Mouse (Mus musculus) adipocyte (in vitro differentiated cells): ENCODE measurements at regions not wholly inside any gene's neighbourhood (a gene's known extent, or its start where the extent isn't known, plus 50 kb on each side); places are given as distances from the start of the nearest gene placed in this dataset.
A peak's percentile ranks its signal among the peaks of the same experiment; 100 is the strongest.

ENCODE experiments used
- DNase-seq: peaks from one replicate; pipeline ENCODE4 v3.0.0-alpha.2; 2016; ENCODE audit warnings: low spot score

DNA sequence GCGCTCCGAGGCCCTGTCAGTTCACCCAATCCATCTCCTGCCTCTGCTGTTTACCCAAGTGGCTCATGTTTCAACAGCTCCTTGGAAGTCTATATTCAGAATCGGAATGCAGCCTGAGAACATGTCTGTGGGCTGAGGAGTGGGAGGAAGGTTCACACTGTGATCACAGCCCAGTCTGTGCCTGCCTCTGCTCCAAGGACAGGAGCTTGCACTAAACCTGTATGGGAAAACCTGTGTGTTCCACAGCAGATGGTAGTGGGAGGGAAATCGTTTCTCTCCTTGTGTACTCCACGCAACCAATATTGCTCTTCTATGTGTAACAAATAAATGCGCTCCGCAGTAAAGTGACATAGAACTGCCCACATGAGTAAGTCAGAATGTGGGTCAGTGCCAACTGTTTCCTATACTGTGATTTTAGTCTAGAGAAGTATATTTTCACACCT is 514.0 kb upstream of the Epha7 start:
- no peak for DNase-seq

- DNase-seq, result no peak
Measured at GRCm38 (mm10) chr4:28300018-28300440, 512.9 kb upstream of the Epha7 start.

- DNase-seq, result no peak
Measured at GRCm38 (mm10) chr4:28301686-28302085, 511.2 kb upstream of the Epha7 start.

- no peak for DNase-seq
Measured at GRCm38 (mm10) chr4:28331036-28331435, 481.9 kb upstream of the Epha7 start.

- no peak for DNase-seq
Measured at GRCm38 (mm10) chr4:28364566-28364965, 448.4 kb upstream of the Epha7 start.

GRCm38 (mm10) chr4:28377087-28377486 is 435.8 kb upstream of the Epha7 start:
- no peak for DNase-seq

- DNase-seq, result no peak
Measured at GRCm38 (mm10) chr4:28378661-28379060, 434.3 kb upstream of the Epha7 start.

DNA sequence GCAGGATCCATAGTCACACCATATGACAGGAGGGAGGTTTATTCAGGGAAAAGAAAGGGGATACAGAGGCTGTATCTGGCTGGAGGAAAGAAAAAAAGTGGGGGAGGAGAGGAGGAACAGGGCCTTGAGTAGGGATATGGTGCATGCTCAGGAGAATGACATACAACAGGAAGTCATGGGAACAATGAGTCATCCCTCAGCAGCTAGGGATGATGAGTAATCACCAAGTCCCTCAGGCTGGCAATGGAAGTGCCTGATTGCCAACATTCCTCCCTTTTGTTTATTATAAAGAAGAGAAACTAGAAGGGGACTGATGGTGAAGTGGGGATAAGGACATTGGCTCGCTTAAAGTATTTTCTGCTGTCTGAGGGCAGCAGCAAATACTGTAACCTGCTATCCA is 388.6 kb upstream of the Epha7 start:
- DNase-seq, result peak; percentile 56

DNA sequence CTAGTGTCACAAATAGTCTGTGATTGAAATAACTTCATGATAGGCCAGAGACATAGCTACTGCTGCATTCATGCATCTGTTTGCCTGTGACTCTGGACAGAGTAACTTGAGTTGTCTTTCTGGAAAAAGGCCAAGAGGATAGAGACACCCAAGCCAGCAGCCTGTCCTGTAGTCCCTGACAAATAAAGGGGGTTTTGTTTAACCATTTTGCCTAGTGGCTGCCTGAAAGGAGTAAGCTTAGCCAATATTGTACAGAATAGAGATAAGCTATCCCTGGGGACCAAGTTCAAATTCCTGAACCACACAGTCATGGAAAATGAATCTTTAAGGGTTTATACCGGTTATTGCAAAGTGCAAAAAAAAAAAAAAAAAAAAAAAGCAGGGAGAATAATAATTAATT is 372.8 kb upstream of the Epha7 start:
- DNase-seq, result peak; percentile 33

- DNase-seq, result no peak
Measured at GRCm38 (mm10) chr4:28453111-28453510, 359.8 kb upstream of the Epha7 start.

DNA sequence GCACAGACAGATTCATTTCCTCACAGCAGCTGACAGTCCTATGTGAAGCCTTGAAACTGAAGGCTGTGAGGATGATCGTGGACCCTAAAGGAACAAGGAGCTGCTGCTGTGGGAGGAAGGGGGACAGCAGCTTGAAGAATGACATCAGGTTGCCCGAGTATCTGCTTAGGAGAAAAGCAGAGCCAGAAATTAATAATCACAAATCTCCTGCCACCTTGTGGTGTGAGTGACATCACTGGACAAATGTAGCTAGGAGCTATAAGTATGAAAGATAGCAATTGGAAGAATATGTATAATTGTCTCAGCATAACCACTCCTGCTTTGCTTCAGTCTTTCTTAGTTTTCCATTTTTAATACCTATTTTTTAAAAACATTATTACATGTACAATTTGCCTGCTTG is 356.6 kb upstream of the Epha7 start:
- DNase-seq, result peak; percentile 41
